Mouse (Mus musculus) hindbrain, embryonic 16.5 days (tissue): ENCODE measurements around the gene Dgkb. TPM values are rescaled to one million over a fixed set of nuclear protein-coding genes. Genes with fewer than 3 reads are reported as not detected.

Source experiments
- ATAC-seq: fragments of 200-750 bp; cut with Nextera tagmentation; 2 replicates; pipeline ENCODE4 v1.8.0; 2017; ENCODE audit warnings: moderate TSS enrichment, moderate library complexity
- H3K27ac ChIP-seq: fragments of 300-500 bp; sonication (generic); 2 replicates; pipeline ENCODE4 v1.5.1; 2014; ENCODE audit warnings: low read depth, mild to moderate bottlenecking, control low read depth, low read length, moderate library complexity
- H3K27me3 ChIP-seq: fragments of 300-500 bp; sonication (generic); replicated peaks from 2 replicates; pipeline ENCODE4 v1.6.1; 2014; ENCODE audit warnings: low read length; ENCODE audit not compliant: control insufficient read depth, insufficient read depth
- H3K36me3 ChIP-seq: fragments of 300-500 bp; sonication (generic); 2 replicates; pipeline ENCODE4 v1.6.1; 2014; ENCODE audit warnings: mild to moderate bottlenecking, low read length, moderate library complexity, mixed read lengths; ENCODE audit not compliant: control insufficient read depth, insufficient read depth
- H3K4me1 ChIP-seq: fragments of 300-500 bp; sonication (generic); 2 replicates; pipeline ENCODE4 v1.6.1; 2014; ENCODE audit warnings: low read depth, low read length; ENCODE audit not compliant: control insufficient read depth, insufficient read depth
- H3K4me2 ChIP-seq: fragments of 300-500 bp; sonication (generic); 2 replicates; pipeline ENCODE4 v1.6.1; 2014; ENCODE audit warnings: mild to moderate bottlenecking, low read length, control low read depth, moderate library complexity
- H3K4me3 ChIP-seq: fragments of 300-500 bp; sonication (generic); 2 replicates; pipeline ENCODE4 v1.5.1; 2014; ENCODE audit warnings: mild to moderate bottlenecking, low read length, control low read depth, moderate library complexity
- H3K9ac ChIP-seq: fragments of 300-500 bp; sonication (generic); 2 replicates; pipeline ENCODE4 v1.6.1; 2014; ENCODE audit warnings: low read depth, mild to moderate bottlenecking, control low read depth, low read length, moderate library complexity
- H3K9me3 ChIP-seq: fragments of 300-500 bp; sonication (generic); 2 replicates; pipeline ENCODE4 v1.6.1; 2014; ENCODE audit warnings: mild to moderate bottlenecking, low read length, moderate library complexity; ENCODE audit not compliant: control insufficient read depth
- WGBS: fragments of 180-500 bp; shearing (Covaris S2); extraction: QIAGEN DNeasy Blood & Tissue Kit; methylation state at CpG from one replicate; pipeline ENCODE4 v1.1.7; 2014; 5-methylcytosine and 5-hydroxymethylcytosine counted together
- polyA plus RNA-seq: library from polyadenylated mRNA; unstranded; fragments of >200 nt; fragmentation: Nextera tagmentation; extraction: Ambion mirVana; gene quantifications from 2 replicates; pipeline ENCODE4 v1.2.1, GENCODE M21; 2015

Dgkb gene
- 8.2 and 11.2 TPM in 2 replicates for polyA plus RNA-seq

GRCm38 (mm10) chr12:37817426-37817825 is at the start of gene Dgkb:
TSS of gene Dgkb (plus strand) at chr12:37817726.
- WGBS: 67% methylated on average over 3 of the region's 3 CpGs
- Histone ChIP-seq H3K4me2 (no peak within 1 kb of the TSS), H3K27me3 (no peaks in the 10 kb centered on the region), H3K4me1 (no peaks in the 10 kb centered on the region), H3K9ac (no peak within 1 kb of the TSS), H3K36me3 (no peaks in the 10 kb centered on the region), H3K9me3 (no peaks in the 10 kb centered on the region), H3K4me3 (no peak within 1 kb of the TSS), H3K27ac (no peak within 1 kb of the TSS)
- ATAC-seq: no peak

GRCm38 (mm10) chr12:37769844-37770243 is 47.7 kb upstream of the Dgkb start:
- H3K36me3 ChIP-seq: no peaks in the 10 kb centered on the region
- H3K27me3 ChIP-seq: no peaks in the 10 kb centered on the region
- H3K9me3 ChIP-seq: no peaks in the 10 kb centered on the region
- H3K9ac ChIP-seq: no peak overlapping the region
- no peaks in the 10 kb centered on the region; the same call in 1 of the 2 replicates for H3K4me1 ChIP-seq
- no peak for ATAC-seq
- no peak overlapping the region for H3K4me2 ChIP-seq
- H3K4me3 ChIP-seq: no peak overlapping the region
- WGBS: 85% methylated on average over 1 of the region's 1 CpGs
- H3K27ac ChIP-seq: no peak overlapping the region

- ATAC-seq: peak; percentile 94
- Histone ChIP-seq H3K4me3 (peak overlapping the region; percentile 23), H3K36me3 (no peaks in the 10 kb centered on the region), H3K4me1 (no peaks in the 10 kb centered on the region; the same call in 1 of the 2 replicates), H3K27ac (peak overlapping the region; percentile 6; the same call in 1 of the 2 replicates), H3K9ac (no peak overlapping the region), H3K4me2 (peak overlapping the region; percentile 46), H3K27me3 (no peaks in the 10 kb centered on the region), H3K9me3 (no peaks in the 10 kb centered on the region)
- WGBS: 4% methylated on average over 8 of the region's 8 CpGs
Observed at GRCm38 (mm10) chr12:37773681-37774357, 43.7 kb upstream of the Dgkb start.

GRCm38 (mm10) chr12:37774591-37774990 is 42.9 kb upstream of the Dgkb start:
- no peaks in the 10 kb centered on the region for H3K36me3 ChIP-seq
- H3K4me3 ChIP-seq: no peak overlapping the region
- H3K9ac ChIP-seq: no peak overlapping the region
- H3K27ac ChIP-seq: no peak overlapping the region
- H3K9me3 ChIP-seq: no peaks in the 10 kb centered on the region
- WGBS: 31% methylated on average over 2 of the region's 2 CpGs
- H3K27me3 ChIP-seq: no peaks in the 10 kb centered on the region
- ATAC-seq: 0 out of 2 replicates have a peak, but pooled peaks have one; percentile 32
- H3K4me1 ChIP-seq: no peaks in the 10 kb centered on the region; the same call in 1 of the 2 replicates
- H3K4me2 ChIP-seq: no peak overlapping the region

- Histone ChIP-seq H3K9me3 (no peaks in the 10 kb centered on the region), H3K4me2 (no peak overlapping the region), H3K4me3 (no peak overlapping the region), H3K27me3 (no peaks in the 10 kb centered on the region), H3K4me1 (no peaks in the 10 kb centered on the region), H3K9ac (no peak overlapping the region), H3K36me3 (no peaks in the 10 kb centered on the region), H3K27ac (no peak overlapping the region)
- ATAC-seq: no peak
- WGBS: 91% methylated on average over 4 of the region's 4 CpGs
Observed at GRCm38 (mm10) chr12:37796265-37796928, 21.1 kb upstream of the Dgkb start.

GRCm38 (mm10) chr12:37814122-37814521 is 3.4 kb upstream of the Dgkb start:
- H3K4me1 ChIP-seq: no peaks in the 10 kb centered on the region
- 88% methylated on average over 3 of the region's 3 CpGs for WGBS

GRCm38 (mm10) chr12:37821052-37821810 is 3.7 kb downstream of the Dgkb start:
- no peaks in the 10 kb centered on the region for H3K36me3 ChIP-seq
- no peak overlapping the region for H3K9ac ChIP-seq
- H3K4me2 ChIP-seq: no peak overlapping the region
- H3K27me3 ChIP-seq: no peaks in the 10 kb centered on the region
- no peaks in the 10 kb centered on the region for H3K9me3 ChIP-seq
- no peak overlapping the region for H3K27ac ChIP-seq
- no peak for ATAC-seq
- 80% methylated on average over 8 of the region's 8 CpGs for WGBS
- H3K4me3 ChIP-seq: no peak overlapping the region
- no peaks in the 10 kb centered on the region for H3K4me1 ChIP-seq

More at GRCm38 (mm10) chr12:37814122-37814521, 3.4 kb upstream of the Dgkb start:
- no peak overlapping the region for H3K4me2 ChIP-seq
- H3K27me3 ChIP-seq: no peaks in the 10 kb centered on the region
- H3K36me3 ChIP-seq: no peaks in the 10 kb centered on the region
- H3K27ac ChIP-seq: no peak overlapping the region
- no peak overlapping the region for H3K9ac ChIP-seq
- no peak for ATAC-seq
- no peaks in the 10 kb centered on the region for H3K9me3 ChIP-seq
- H3K4me3 ChIP-seq: no peak overlapping the region

GRCm38 (mm10) chr12:37880042-37881017 is 62.8 kb downstream of the Dgkb start:
- H3K4me1 ChIP-seq: no peaks in the 10 kb centered on the region; the same call in 1 of the 2 replicates
- peak overlapping the region; percentile 62 for H3K9ac ChIP-seq
- peak; percentile 92 for ATAC-seq
- peak overlapping the region; percentile 81 for H3K27ac ChIP-seq
- H3K27me3 ChIP-seq: no peaks in the 10 kb centered on the region
- under 1% methylated on average over 25 of the region's 26 CpGs for WGBS
- H3K4me2 ChIP-seq: peak overlapping the region; percentile 93
- peak overlapping the region; percentile 60 for H3K4me3 ChIP-seq
- H3K36me3 ChIP-seq: no peaks in the 10 kb centered on the region
- H3K9me3 ChIP-seq: no peaks in the 10 kb centered on the region
